Mouse (Mus musculus): ENCODE results near the gene Limch1.

The Limch1 gene

GRCm38 (mm10) chr5:67103016-67103415 is 357.4 kb downstream of the Limch1 start:
- CTCF ChIA-PET, result no interaction called here

- CTCF ChIA-PET, result no interaction called here
Observed at GRCm38 (mm10) chr5:67106261-67106660, 360.6 kb downstream of the Limch1 start.

Data from spleen, embryonic (tissue).